Mouse (Mus musculus): ENCODE measurements at regions not wholly inside any gene's neighbourhood (a gene's known extent, or its start where the extent isn't known, plus 50 kb on each side); places are given as distances from the start of the nearest gene placed in this dataset.

DNA sequence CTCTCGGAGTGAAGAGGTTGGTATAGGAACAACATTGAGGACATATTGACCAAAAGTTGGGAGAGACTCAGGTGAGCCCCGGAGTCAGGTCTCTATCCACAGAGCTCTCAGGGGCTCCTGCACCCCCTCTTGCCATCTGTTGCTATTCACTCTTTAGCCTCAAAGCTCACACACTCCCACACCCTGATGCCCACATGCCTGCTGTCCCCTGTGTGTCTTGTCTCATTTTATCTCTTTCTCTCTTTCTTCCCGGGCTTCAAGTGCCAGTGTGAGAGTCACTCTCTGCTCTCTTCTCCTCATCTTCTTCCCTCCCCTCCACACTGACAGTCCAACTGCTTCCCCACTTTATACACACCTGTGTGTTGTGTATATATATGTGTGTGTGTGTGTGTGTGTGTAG is 141.0 kb upstream of the Mdm1 start:
- no peak for DNase-seq

DNA sequence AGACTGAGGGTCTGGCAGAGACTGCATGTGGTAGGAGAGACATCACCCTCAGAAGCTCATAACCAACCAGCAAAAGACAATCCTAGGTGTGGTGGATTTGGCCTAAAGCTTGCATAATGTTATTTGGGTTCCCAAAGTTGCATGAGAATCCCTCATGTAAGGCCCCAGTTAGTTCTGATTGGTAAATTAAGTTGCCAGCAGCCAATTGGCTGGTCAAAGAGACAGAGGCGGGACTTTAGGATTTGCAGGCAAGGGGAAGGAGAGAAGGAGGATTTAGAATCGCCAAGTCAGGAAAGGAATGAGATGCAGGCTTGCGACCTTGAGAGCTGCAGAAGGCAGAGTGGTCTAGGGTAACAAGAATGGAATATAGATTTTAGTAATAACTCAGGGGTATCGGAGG is 140.1 kb upstream of the Mdm1 start:
- no peak for DNase-seq

DNA sequence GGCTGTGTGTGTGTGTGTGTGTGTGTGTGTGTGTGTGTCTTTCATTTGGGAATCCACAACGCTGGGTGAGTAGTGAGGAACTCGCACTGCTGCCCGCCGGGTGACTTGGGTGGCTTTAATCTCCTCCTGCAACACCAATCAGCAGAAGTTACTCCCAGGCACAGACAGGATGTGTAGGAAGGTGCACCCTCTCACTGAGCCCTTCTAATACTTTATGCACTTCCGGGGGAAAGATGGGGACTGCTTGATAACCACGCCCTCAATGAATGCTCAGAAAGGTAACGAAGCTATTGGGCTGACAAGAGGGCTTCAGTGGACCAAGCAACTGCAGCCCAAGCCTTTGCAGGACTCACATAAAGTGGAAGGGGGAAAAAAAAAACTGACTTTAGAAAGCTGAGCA is 139.6 kb upstream of the Mdm1 start:
- DNase-seq = no peak

DNA sequence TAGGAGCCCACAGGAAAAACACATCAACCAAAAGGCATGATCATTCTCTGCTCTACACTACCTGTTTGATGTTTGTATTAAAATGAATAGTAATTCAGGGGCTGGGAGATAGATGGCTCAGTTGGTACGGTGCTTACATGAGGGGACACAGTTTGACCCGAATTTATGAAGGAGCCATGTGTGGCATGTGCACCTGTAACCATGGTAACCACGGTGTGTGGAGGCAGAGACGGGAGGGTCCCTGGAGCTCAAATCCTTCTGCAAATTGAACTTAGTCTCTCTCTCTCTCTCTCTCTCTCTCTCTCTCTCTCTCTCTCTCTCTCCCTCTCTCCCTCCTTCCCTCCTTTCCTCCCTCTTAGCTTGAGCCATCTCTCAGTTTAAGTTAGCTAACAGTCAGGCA is 139.1 kb upstream of the Mdm1 start:
- DNase-seq = peak in 1 of 2 experiments; percentile 0

DNA sequence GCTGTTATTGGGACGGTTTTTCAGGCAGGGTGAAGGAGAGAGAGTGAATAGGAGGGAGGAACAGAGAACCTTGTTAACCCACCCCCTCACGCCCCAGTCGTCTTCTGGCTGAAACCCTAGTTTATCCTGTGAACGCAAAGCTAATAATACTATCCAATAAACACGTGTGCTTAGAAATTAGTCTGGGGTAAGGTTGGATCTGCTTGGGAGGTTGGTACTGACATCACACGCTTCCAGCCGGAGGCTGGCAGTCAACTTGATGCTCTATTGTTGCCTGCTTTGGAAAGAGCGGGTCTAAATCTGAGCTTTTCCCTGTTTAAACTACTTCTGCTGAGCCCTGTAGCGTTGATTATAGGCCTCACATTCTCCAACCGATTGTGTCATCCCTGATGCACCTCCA is 138.4 kb upstream of the Mdm1 start:
- DNase-seq = no peak

DNA sequence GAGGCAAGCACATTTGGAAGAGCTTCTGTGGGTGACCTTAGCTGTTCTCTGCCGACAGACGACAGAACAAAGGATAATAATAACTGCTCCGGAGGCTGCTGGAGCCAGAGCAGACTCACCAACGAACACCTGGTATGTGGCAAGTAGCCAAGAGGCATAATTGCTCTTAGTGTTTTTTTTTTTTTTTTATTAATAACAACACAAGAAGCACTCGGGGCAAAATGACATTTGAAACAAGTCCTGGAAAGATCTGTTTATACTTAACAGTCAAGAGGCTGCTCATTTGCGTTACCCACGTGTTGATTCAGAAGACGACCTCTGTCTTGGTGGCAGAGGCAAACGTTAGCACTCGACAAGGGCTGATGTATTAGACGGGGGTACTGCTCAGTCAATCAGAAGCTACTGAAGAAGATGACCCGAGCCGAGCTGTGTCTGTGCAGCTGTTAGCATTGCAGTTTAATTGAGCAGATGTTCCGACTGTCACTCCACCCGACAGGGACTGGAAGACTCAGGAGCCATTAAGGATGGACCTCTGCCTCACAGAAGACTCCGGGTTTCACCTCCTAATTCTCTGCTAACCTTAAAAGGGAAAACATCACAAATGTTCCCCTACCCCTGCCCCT is 137.8 kb upstream of the Mdm1 start:
- DNase-seq = peak in 1 of 2 experiments; percentile 11

DNA sequence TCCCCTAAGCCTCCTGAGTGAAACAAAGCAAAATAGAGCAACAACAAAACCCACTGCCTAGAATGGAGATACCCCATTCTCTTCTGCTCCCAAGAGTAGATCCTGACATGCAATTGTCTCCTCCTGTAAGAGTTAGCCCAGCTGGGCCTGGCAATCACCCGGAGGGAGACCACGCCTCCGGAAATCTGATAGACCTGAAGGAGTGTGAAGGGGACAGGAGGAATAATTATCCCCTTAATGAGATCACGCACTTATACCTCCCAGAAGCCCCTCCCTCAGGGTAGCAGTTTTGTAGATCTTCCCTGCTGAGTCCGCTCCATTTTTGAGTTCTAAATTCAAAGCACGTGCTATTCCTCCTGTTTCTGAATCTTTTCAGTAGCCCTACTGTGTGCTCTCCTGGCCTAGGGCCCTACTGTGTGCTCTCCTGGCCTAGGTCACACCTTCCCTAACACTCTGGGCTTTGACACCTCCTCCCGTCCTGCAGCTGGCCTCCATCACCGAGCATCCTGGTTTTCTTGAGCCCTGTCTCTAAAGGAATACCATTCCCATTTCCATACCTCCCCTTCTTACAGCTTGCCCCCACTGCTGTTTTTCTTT is 137.2 kb upstream of the Mdm1 start:
- peak in 1 of 2 experiments; percentile 0 for DNase-seq

DNA sequence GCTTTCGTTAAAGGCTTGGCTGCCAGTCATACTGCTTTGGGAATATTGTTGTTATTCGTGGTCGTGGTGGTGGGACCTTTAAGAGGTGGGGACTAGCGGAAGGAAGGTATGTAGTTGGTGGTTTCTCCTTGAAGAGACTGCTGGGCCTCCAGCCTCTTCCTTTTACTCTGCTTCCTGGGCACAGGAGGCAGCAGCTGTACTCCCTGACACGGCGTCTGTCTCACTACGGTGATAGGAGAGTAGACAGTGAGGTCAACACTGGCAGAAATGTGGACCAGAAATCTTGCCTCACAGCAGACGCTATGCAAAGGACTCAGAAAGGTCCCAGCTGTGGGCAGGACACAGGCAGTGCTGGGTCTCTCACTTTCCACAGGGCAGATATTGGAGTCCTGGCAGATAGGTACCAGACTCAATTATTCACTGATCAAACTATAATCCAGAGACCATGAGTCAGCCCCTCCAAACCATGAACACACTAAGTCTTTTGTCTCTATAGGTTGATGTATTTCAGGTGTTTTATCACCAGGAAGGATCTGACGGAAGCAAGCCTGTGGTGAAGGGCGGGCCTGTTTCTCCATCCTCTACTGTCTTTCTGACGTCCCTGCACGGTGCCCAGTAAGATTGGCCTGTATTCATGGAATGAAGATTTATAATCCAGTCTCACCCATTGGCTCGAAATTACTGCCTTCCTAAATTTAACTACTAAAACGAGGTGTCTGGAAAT is 134.6 kb upstream of the Mdm1 start:
- no peak for DNase-seq

DNA sequence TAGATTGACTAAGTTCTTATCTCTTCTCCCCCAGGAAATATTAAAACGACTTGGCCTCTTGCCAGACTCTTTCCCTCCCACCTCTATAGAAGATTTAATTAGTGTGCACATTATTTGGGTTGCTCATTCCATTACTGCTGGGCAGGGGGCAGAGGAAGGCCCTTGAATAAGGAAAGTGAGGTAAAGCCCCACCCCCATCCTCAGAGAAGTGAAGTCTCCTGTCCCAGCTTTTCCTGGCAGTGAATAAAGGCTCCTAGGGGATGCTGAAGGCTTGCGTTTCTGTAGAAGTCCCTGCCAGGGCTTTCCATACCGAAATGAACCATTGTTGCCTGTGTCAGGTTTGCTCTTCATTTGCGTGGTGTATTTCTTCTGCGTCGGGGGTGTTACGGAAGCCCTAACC is 133.8 kb upstream of the Mdm1 start:
- DNase-seq = no peak

DNA sequence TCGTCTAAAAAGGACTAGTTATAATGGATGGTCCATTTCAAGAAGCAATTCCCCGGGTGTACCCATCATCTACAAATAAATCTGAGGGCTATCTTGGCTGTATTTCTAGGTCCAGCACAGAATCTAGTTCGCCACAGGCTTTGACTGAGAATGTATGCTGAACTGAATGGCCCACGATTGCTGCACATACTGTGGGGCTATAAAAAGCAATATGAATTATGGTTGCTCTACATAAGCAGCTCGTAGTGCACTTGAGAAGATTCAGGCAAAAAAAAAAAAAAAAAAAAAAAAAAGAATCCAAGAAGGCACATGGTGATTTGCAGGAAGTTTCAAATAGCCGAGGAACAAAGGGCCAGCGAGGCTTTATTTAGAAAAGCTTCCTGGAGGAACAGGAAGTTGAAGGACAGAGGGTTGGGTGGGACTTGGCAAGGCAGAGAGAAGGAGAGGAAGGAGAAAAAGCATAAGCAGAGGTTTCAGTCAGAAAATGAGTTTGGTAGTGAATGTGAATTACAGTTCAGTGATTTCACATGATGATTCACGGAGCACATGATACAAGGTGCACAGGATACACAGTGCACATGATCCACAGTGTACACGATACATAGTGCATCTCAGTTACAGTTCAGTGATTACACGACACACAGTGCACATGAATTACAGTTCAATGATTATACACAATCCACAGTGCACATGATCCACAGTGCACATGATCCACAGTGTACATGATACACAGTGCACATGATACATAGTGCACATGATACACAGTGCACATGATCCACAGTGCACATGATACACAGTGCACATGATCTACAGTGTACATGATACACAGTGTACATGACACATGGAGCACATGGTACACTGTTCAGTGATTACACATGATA is 129.7 kb upstream of the Mdm1 start:
- no peak for DNase-seq

DNA sequence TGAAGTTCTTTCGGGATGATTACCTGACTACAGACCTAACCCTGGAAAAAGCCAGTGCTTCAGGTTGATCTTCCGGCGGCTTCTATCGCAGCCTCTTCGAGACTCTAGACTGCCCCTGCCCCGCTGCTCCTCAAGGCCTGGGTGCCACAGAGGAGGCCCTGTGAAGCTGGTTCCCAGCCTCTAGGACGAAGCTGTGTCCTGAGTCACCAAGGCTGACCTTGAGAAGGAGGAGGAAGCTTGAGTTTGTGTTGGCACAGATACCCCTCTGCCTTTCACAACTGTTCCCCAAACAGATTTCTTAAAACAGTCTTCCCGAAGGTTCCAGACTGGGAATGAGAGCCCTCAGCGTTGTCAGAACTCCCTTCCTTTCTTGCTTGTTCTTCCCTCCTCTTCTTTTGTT is 112.8 kb upstream of the Mdm1 start:
- DNase-seq = no peak

DNA sequence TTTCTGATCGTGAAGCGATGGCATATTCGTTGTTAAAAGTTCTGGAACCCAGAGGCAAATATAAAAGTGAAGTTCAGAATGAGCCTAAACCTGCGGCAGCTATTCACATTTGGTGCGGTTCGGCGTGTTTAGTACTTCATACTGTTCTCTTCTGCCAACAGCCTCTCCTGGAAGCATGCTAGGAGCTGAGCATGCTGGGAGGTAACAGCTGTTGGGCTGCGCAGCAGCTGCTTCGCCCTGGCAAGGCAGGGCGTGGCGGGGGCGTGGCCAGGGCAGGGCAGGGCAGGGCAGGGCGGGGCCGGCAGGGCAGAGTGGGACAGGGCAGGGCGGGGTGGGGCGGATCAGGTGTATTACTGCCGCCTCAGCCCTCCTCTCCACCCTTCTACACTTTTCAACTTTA is 107.2 kb upstream of the Mdm1 start:
- no peak for DNase-seq

DNA sequence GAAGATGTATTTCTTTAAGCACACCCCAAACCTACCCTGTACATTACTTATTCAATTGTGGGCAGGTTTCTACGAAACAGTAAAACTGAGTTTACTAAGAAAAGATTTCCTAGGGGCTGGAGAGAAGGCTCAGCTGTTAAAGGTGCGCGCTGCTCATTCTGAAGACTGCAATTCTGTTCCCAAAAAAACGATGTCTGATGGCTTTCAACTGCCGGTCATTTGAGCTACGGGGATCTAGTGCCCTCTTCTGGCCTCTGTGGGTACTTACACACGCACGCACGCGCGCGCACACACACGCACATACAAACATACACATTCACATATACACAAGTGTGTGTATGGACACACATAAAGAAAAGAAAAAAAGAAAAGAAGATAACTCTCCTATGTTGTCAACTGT is 106.6 kb upstream of the Mdm1 start:
- no peak for DNase-seq

DNA sequence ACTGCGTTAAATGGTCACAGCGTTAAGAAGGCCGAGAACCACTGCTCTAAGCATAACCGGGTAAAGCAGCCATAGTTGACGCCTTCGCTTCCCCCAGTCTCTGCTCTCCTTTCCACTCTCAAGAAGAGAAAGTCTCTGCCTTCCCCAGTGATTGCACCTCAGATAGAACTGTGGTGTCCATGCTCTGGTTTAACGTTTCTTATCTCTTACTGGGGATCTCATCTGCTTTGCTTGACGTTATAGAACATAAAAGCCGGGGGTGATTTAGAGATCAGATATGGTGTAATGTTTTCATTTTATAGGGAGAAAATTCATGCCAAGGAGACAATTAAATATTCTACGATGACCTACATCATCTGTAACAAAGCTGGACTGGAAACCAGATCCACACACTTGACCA is 103.1 kb upstream of the Mdm1 start:
- no peak for DNase-seq

DNA sequence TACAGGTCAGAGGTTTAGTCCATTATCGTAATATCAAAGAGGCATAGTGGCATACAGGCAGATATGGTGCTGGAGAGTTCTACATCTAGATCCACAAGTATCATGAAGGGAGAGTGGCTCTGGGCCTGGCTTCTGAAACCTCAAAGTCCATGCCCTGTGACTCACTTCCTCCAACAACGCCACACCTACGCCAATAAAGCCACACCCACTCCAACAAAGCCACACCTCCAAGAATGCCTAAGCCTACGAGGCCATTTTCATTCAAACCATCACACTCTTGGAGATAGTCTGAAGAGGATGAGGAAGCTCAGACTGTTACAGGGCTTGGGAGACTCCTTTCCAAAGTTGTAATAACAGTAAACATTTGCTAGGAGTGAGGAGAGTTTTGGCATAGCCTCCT is 102.6 kb upstream of the Mdm1 start:
- DNase-seq = no peak

DNA sequence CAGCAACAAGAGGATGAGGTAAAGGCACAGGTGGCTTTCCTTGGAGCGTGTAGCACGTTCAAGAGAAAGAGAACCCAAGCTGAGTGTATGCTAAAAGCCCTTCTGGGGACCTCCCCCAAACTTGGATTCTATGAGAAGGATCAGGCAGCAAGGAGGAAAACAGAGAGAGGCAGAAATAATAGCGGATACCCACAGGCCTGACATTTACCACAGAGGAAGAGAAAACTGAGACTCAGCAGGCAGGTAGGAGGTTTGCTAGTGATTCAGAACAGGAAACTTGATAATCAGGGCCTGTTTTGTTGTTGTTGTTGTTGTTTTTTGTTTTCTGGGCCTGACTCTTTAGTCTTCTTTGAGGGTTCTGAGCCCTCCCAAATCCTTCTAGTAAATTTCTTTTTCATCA is 100.5 kb upstream of the Mdm1 start:
- no peak for DNase-seq

DNA sequence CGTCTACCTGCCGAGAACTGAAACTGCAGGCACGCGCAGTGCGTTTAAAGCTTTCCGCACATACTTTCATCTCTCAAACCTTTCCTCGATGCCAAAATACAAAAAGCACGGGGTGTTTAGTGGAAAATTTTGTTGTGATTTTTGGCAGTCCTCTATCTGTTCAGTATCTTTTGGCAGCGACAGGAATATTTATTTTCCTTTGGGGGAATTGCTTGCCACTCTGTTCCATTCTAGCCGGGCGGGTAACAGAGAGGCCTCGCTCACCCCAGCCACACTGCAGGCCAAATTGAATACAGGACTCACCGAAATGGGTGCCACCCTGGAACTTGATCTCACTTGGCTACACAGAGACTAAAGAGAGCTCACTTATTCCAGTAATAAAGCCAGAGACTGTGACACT is 97.8 kb upstream of the Mdm1 start:
- DNase-seq = no peak

DNA sequence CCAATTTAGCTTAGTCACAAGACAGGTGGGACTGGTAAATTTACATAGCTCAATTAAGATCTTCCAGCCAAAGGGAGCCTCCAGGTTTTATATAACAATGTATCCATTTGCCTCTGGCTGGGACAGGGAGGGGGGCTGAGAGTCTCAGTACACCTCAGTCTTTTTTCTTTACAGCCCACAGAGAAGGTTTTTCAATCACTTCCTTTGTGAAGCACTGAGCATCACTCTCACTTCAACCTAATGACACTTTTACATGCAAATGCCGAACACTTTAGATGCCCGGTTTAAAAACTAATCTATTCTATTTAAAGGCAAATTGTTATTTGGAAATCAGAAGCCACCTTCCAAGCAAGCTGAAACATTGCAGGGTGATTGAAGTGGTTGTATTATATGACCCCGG is 96.8 kb upstream of the Mdm1 start:
- no peak for DNase-seq

DNA sequence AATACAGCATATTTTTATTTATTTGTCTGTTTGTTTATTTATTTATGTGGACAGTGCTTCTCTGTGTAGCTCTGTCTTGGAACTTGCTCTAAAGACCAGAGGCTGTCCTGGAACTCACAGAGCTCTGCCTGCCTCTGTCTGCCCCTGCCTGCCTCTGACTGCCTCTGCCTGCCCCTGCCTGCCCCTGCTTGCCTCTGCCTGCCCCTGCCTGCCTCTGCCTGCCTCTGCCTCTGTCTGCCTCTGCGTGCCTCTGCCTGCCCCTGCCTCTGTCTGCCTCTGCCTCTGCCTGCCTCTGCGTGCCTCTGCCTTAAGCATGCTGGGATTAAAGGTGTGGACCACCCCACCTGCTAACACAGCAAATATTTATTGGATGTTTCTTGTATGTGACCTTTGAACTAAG is 96.2 kb upstream of the Mdm1 start:
- no peak for DNase-seq

DNA sequence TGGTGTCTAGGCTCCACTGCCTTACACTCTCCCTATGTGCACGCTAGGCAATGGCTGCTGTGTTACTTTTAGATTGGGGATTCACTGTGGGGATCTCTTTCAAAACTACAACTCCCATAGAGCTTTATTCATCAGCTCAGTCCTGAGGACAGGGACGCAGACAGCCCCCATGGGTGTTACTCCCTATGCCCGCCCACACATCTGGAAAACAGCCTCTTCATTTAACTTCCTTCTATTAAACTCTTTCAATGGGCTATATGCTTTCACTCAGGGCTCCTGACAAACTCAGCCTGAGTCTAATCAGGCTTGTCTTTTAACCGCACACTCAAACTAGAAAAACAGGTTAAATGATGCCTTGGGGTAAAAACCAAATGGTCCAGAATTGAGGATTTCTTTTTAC is 95.3 kb upstream of the Mdm1 start:
- no peak for DNase-seq

DNA sequence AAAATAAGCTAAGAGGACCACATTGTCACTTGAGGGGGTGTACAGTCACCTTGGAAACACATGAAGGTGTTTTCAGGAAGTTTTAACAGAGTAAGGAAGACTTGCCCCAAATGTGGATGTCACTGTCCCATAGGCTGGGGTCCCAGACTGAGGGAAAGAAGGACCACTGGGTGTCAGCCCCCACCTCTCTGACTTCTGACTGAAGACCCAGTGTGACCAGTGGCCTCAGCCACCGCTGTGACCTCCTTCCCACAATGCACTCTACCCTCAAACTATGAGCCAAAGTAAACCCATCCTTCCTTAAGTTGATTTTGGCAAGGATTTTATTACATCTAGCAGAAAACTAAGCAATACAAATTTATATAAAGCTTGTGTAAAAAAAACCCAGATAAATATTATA is 94.8 kb upstream of the Mdm1 start:
- DNase-seq = no peak

DNA sequence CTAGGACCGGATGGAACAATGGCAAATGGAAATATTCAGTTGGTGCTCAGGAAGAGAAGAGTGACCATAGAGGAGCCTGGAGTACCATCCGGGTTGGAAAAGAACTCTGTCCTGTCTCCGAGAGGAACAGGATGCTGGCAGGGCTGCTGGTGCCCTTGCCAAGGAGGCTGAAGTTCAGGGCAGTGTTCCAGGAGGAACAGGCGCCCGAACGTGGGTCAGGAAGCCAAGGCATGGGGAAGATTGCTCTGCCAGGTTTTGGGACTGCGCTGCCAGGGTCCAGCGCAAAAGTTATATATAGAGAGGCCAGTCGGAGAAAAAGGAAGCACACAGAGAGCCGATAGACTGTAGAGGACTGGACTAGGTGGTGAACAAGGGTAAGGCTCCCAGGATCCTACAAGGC is 92.3 kb upstream of the Mdm1 start:
- peak; percentile 85 to 86 for DNase-seq

DNA sequence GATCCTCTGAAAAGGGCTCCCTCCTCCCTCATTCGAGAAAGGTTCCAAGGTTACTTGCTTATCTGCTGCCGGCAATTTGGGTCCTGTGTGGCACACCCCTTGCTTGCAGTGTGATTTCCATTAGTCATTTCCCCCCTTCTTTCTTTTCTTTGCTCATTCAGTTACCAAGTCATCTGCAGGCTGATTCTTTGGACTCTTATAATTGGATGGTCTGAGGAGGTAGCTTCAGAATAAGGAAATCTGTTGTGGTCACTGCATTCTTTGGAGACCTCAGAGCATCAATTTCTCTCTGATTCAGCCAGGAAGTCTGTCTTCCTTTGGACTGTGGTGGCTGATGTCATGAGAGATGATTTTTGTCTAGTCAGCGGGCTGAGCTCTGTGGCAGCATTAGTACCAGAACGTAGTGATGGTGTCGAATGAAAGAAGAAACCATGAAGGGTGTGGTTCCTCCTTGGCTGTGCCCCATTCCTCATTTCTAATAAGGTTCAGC is 91.4 kb upstream of the Mdm1 start:
- DNase-seq = no peak
